In genomic region chr15:80130689-80131088, GRCm38 (mm10) we compare ENCODE assay signal across 20 mouse cellular contexts. TPM values are rescaled to one million over a fixed set of nuclear protein-coding genes. Genes with fewer than 3 reads are reported as not detected.
DNase-seq lines count a peak whose midpoint lies in the region; ATAC-seq lines count a peak whose summit lies in the region.
"Had no signal": no experiment of that assay in that cellular context is flagged by ENCODE, and none has a peak within 500 bp of the region (broad histone marks: within the 10 kb centered on the region; RNA-seq: fewer than 3 reads in every experiment).

No protein-coding gene starts in this region.

- H3K36me3 ChIP-seq in heart, embryonic 12.5 days, result no peaks in the 10 kb centered on the region
- H3K36me3 ChIP-seq: embryonic facial prominence, embryonic 13.5 days; hindbrain, embryonic 15.5 days; limb, embryonic 10.5 days had no signal

- H3K4me2 ChIP-seq in heart, embryonic 12.5 days, result no peak overlapping the region
- H3K4me2 ChIP-seq: embryonic facial prominence, embryonic 13.5 days; forebrain, embryonic 13.5 days; hindbrain, embryonic 15.5 days; lung, embryonic 14.5 days had no signal

- H3K4me3 ChIP-seq in heart, embryonic 12.5 days, result no peak overlapping the region
- H3K4me3 ChIP-seq: embryonic facial prominence, embryonic 13.5 days; forebrain, embryonic 13.5 days; hindbrain, embryonic 15.5 days; limb, embryonic 10.5 days had no signal

- H3K9ac ChIP-seq in heart, embryonic 12.5 days, result no peak overlapping the region
- H3K9ac ChIP-seq: embryonic facial prominence, embryonic 13.5 days; forebrain, embryonic 13.5 days; hindbrain, embryonic 15.5 days; lung, embryonic 14.5 days had no signal

- H3K27ac ChIP-seq in heart, embryonic 12.5 days (ENCODE audit: poor library complexity, severe bottlenecking), result no peak overlapping the region
- H3K27ac ChIP-seq: embryonic facial prominence, embryonic 13.5 days; forebrain, embryonic 13.5 days; hindbrain, embryonic 15.5 days; limb, embryonic 10.5 days had no signal

- WGBS in heart, embryonic 12.5 days, result 48% methylated on average over 5 of the region's 5 CpGs

- no peak for DNase-seq in heart, adult 18-20 months
- peak; percentile 77 for DNase-seq in MEL-GATA-1-ER (ENCODE audit: extremely low read depth, low read depth)
- DNase-seq in frontal cortex, postnatal 25 days (ENCODE audit: low spot score in 2 of 2), result no peak
- DNase-seq in right cerebral cortex, postnatal 36 days (ENCODE audit: low spot score in 2 of 2), result no peak
- no peak for DNase-seq in left cerebral cortex, adult 18-20 months (ENCODE audit: low spot score in 2 of 2)
- DNase-seq: adrenal gland, adult 8-10 months; B cell, adult 2 months; heart, postnatal 10 days; kidney, adult 11 months; kidney, postnatal 36 days; lung, embryonic 14.5 days; thymus, postnatal 4 days had no signal

- peak; percentile 23; the same call in 1 of the 2 replicates for ATAC-seq in heart, embryonic 12.5 days (ENCODE audit: insufficient number of reproducible peaks, low FRiP score)
- ATAC-seq in erythroid progenitor cell, adult 5-6 weeks (replicated peaks; ENCODE audit: low FRiP score, poor library complexity, severe bottlenecking), result peak; percentile 75
- peak; percentile 45 for ATAC-seq in megakaryocyte progenitor cell, adult 5-6 weeks (replicated peaks; ENCODE audit: poor library complexity)
- ATAC-seq: forebrain, embryonic 13.5 days had no signal

- H3K9me3 ChIP-seq in heart, embryonic 12.5 days (replicated peaks), result 0 out of 2 replicates have a peak, but pooled peaks cover 3% of the 10 kb centered on the region
- H3K9me3 ChIP-seq: embryonic facial prominence, embryonic 13.5 days; forebrain, embryonic 13.5 days; hindbrain, embryonic 15.5 days; limb, embryonic 10.5 days had no signal

- H3K27me3 ChIP-seq in heart, embryonic 12.5 days (replicated peaks), result no peaks in the 10 kb centered on the region
- H3K27me3 ChIP-seq: embryonic facial prominence, embryonic 13.5 days; forebrain, embryonic 13.5 days; hindbrain, embryonic 15.5 days had no signal

- peaks cover 19% of the 10 kb centered on the region for H3K4me1 ChIP-seq in heart, embryonic 12.5 days (replicated peaks)

RNA-seq across cellular contexts. Expression of gene Tab1, which starts 2.2 kb away (rescaled TPM):
- 30.5 TPM in 2 replicates for polyA plus RNA-seq in heart, embryonic 12.5 days (2016; fragmentation: Nextera tagmentation; extraction: Ambion mirVana)
- total RNA-seq in heart, adult 18-20 months (2021), result 10 to 100 TPM; 14.8 to 18.4 TPM
- total RNA-seq in erythroid progenitor cell, adult 5-6 weeks (2015; ENCODE audit: low replicate concordance), result 8.6 and 9.2 TPM in 2 replicates
- 22.5 and 26.3 TPM in 2 replicates for total RNA-seq in erythroid progenitor cell, adult 5-6 weeks (2017; ENCODE audit: low replicate concordance)
- 4.0 and 6.0 TPM in 2 replicates for total RNA-seq in megakaryocyte progenitor cell, adult 5-6 weeks (2015)
- total RNA-seq in megakaryocyte progenitor cell, adult 5-6 weeks (2017), result 15.7 and 19.2 TPM in 2 replicates
- total RNA-seq in left cerebral cortex, adult 18-20 months (2021), result 10 to 100 TPM; 23.8 to 25.7 TPM

RNA-seq across cellular contexts. Expression of gene Rpl3, which starts 39.0 kb away (rescaled TPM):
- 601 and 631 TPM in 2 replicates for polyA plus RNA-seq in heart, embryonic 12.5 days (2016; fragmentation: Nextera tagmentation; extraction: Ambion mirVana)
- 100 to 1,000 TPM; 163 to 184 TPM for total RNA-seq in heart, adult 18-20 months (2021)
- 600 and 647 TPM in 2 replicates for total RNA-seq in erythroid progenitor cell, adult 5-6 weeks (2015; ENCODE audit: low replicate concordance)
- total RNA-seq in erythroid progenitor cell, adult 5-6 weeks (2017; ENCODE audit: low replicate concordance), result 701 and 821 TPM in 2 replicates
- 2,120 and 2,179 TPM in 2 replicates for total RNA-seq in megakaryocyte progenitor cell, adult 5-6 weeks (2015)
- total RNA-seq in megakaryocyte progenitor cell, adult 5-6 weeks (2017), result 3,037 and 3,138 TPM in 2 replicates
- 100 to 1,000 TPM; 526 to 554 TPM for total RNA-seq in left cerebral cortex, adult 18-20 months (2021)

RNA-seq across cellular contexts. Expression of gene Syngr1, which starts 39.6 kb away (rescaled TPM):
- polyA plus RNA-seq in heart, embryonic 12.5 days (2016; fragmentation: Nextera tagmentation; extraction: Ambion mirVana), result 17.2 and 19.0 TPM in 2 replicates
- 100 to 1,000 TPM in 1 of 2 experiments, 10 to 100 TPM in 1; 80.2 to 107 TPM for total RNA-seq in heart, adult 18-20 months (2021)
- total RNA-seq in erythroid progenitor cell, adult 5-6 weeks (2015; ENCODE audit: low replicate concordance), result 19.1 and 20.1 TPM in 2 replicates
- 3.6 and 16.7 TPM in 2 replicates for total RNA-seq in erythroid progenitor cell, adult 5-6 weeks (2017; ENCODE audit: low replicate concordance)
- 2.1 and 3.6 TPM in 2 replicates for total RNA-seq in megakaryocyte progenitor cell, adult 5-6 weeks (2015)
- 1.5 and 1.8 TPM in 2 replicates for total RNA-seq in megakaryocyte progenitor cell, adult 5-6 weeks (2017)
- 100 to 1,000 TPM; 421 to 438 TPM for total RNA-seq in left cerebral cortex, adult 18-20 months (2021)

RNA-seq across cellular contexts. Expression of gene Mgat3, which starts 42.8 kb away (rescaled TPM):
- 1.4 TPM in 2 replicates for polyA plus RNA-seq in heart, embryonic 12.5 days (2016; fragmentation: Nextera tagmentation; extraction: Ambion mirVana)
- total RNA-seq in heart, adult 18-20 months (2021), result 1 to 10 TPM; 4.3 to 5.2 TPM
- total RNA-seq in erythroid progenitor cell, adult 5-6 weeks (2015; ENCODE audit: low replicate concordance), result not detected in 2 replicates
- not detected in 2 replicates for total RNA-seq in erythroid progenitor cell, adult 5-6 weeks (2017; ENCODE audit: low replicate concordance)
- total RNA-seq in megakaryocyte progenitor cell, adult 5-6 weeks (2015), result not detected in 2 replicates
- not detected in 2 replicates for total RNA-seq in megakaryocyte progenitor cell, adult 5-6 weeks (2017)
- total RNA-seq in left cerebral cortex, adult 18-20 months (2021), result 100 to 1,000 TPM; 124 TPM
- total RNA-seq: granulocyte monocyte progenitor cell, adult 5-6 weeks had no signal

Comparison
In these comparisons a context has a peak if more than half of its experiments do, and no peak if none do; other contexts are left out.
1. ATAC-seq: peak in every context shown above with its lines; median percentile 75 in erythroid progenitor cell, adult 5-6 weeks; 45 in megakaryocyte progenitor cell, adult 5-6 weeks; 23 in heart, embryonic 12.5 days.